Mouse (Mus musculus) hindbrain, embryonic 15.5 days (tissue): ENCODE data around the gene Slc6a9. TPM values are rescaled to one million over a fixed set of nuclear protein-coding genes. Genes with fewer than 3 reads are reported as not detected.

ENCODE experiments used
- ATAC-seq: fragments of 200-750 bp; cut with Nextera tagmentation; 2 replicates; pipeline ENCODE4 v1.8.0; 2017; ENCODE audit warnings: low read depth, moderate number of reproducible peaks, moderate TSS enrichment; ENCODE audit not compliant: low FRiP score
- H3K27ac ChIP-seq: fragments of 300-500 bp; sonication (generic); replicated peaks from 2 replicates; pipeline ENCODE4 v1.5.1; 2015; ENCODE audit warnings: mild to moderate bottlenecking, inconsistent platforms
- H3K27me3 ChIP-seq: fragments of 300-500 bp; sonication (generic); 2 replicates; pipeline ENCODE4 v1.6.1; 2015; ENCODE audit warnings: control low read depth, inconsistent platforms
- H3K36me3 ChIP-seq: fragments of 300-500 bp; sonication (generic); 2 replicates; pipeline ENCODE4 v1.6.1; 2015; ENCODE audit warnings: control low read depth, inconsistent platforms
- H3K4me1 ChIP-seq: fragments of 300-500 bp; sonication (generic); replicated peaks from 2 replicates; pipeline ENCODE4 v1.6.1; 2015; ENCODE audit warnings: control low read depth, inconsistent platforms
- H3K4me2 ChIP-seq: fragments of 300-500 bp; sonication (generic); 2 replicates; pipeline ENCODE4 v1.6.1; 2015; ENCODE audit warnings: moderate library complexity, mild to moderate bottlenecking, inconsistent platforms
- H3K4me3 ChIP-seq: fragments of 300-500 bp; sonication (generic); 2 replicates; pipeline ENCODE4 v1.5.1; 2015; ENCODE audit warnings: mild to moderate bottlenecking, inconsistent platforms
- H3K9ac ChIP-seq: fragments of 300-500 bp; sonication (generic); 2 replicates; pipeline ENCODE4 v1.6.1; 2015; ENCODE audit warnings: inconsistent platforms
- H3K9me3 ChIP-seq: fragments of 300-500 bp; sonication (generic); 2 replicates; pipeline ENCODE4 v1.6.1; 2016; ENCODE audit warnings: control low read depth, inconsistent platforms
- WGBS: fragments of 180-500 bp; shearing (Covaris S2); methylation state at CpG from one replicate; pipeline ENCODE4 v1.1.7; 2015; 5-methylcytosine and 5-hydroxymethylcytosine counted together
- polyA plus RNA-seq: library from polyadenylated mRNA; unstranded; fragments of >200 nt; fragmentation: Nextera tagmentation; extraction: Ambion mirVana; gene quantifications from 2 replicates; pipeline ENCODE4 v1.2.1, GENCODE M21; 2015

Slc6a9 gene
- polyA plus RNA-seq, 1 experiment from 2014 or later, result 48.1 TPM

- H3K36me3 ChIP-seq, result no peaks in the 10 kb centered on the region
- H3K4me1 ChIP-seq, result peaks cover 17% of the 10 kb centered on the region
- no peak overlapping the region for H3K27ac ChIP-seq
- no peaks in the 10 kb centered on the region for H3K9me3 ChIP-seq
- no peaks in the 10 kb centered on the region for H3K27me3 ChIP-seq
- H3K9ac ChIP-seq, result no peak overlapping the region
- no peak overlapping the region for H3K4me3 ChIP-seq
- 16% methylated on average over 5 of the region's 5 CpGs for WGBS
- no peak overlapping the region; the same call in 1 of the 2 replicates for H3K4me2 ChIP-seq
- ATAC-seq, result peak; percentile 9; the same call in 1 of the 2 replicates
Measured at GRCm38 (mm10) chr4:117830124-117830551, 4.2 kb upstream of the Slc6a9 start.

DNA sequence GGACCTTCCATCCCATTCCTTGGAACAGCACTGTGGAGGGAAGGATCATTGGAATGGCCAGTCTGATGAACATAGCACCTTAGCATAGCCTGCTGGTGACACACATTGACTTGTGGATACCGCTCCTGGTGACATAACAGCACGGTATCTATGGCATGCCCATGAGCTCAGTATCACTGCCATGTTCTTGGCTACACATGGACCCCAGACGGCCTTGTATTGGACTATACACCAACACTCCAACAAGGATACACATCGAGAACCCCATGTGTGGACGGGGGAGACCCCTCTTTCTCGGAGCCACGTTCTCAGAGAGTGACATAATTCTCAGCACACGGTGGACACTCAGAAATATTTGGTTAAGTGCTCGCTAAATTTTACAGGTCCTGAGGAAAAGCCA lies 3.5 kb upstream of the Slc6a9 start:
- ATAC-seq, result no peak
- H3K9ac ChIP-seq, result no peak overlapping the region
- H3K9me3 ChIP-seq, result no peaks in the 10 kb centered on the region
- no peaks in the 10 kb centered on the region for H3K27me3 ChIP-seq
- no peak overlapping the region for H3K4me2 ChIP-seq
- H3K4me3 ChIP-seq, result no peak overlapping the region
- peaks cover 17% of the 10 kb centered on the region for H3K4me1 ChIP-seq
- WGBS, result 89% methylated on average over 9 of the region's 9 CpGs
- no peaks in the 10 kb centered on the region for H3K36me3 ChIP-seq
- H3K27ac ChIP-seq, result no peak overlapping the region

- H3K4me1 ChIP-seq, result peaks cover 17% of the 10 kb centered on the region
- H3K9me3 ChIP-seq, result no peaks in the 10 kb centered on the region
- no peaks in the 10 kb centered on the region for H3K36me3 ChIP-seq
- H3K4me2 ChIP-seq, result no peak overlapping the region
- no peak overlapping the region for H3K4me3 ChIP-seq
- 79% methylated on average over 2 of the region's 2 CpGs for WGBS
- H3K27me3 ChIP-seq, result no peaks in the 10 kb centered on the region
- no peak overlapping the region for H3K9ac ChIP-seq
- no peak overlapping the region for H3K27ac ChIP-seq
- no peak for ATAC-seq
Measured at GRCm38 (mm10) chr4:117831499-117831898, 2.8 kb upstream of the Slc6a9 start.

DNA sequence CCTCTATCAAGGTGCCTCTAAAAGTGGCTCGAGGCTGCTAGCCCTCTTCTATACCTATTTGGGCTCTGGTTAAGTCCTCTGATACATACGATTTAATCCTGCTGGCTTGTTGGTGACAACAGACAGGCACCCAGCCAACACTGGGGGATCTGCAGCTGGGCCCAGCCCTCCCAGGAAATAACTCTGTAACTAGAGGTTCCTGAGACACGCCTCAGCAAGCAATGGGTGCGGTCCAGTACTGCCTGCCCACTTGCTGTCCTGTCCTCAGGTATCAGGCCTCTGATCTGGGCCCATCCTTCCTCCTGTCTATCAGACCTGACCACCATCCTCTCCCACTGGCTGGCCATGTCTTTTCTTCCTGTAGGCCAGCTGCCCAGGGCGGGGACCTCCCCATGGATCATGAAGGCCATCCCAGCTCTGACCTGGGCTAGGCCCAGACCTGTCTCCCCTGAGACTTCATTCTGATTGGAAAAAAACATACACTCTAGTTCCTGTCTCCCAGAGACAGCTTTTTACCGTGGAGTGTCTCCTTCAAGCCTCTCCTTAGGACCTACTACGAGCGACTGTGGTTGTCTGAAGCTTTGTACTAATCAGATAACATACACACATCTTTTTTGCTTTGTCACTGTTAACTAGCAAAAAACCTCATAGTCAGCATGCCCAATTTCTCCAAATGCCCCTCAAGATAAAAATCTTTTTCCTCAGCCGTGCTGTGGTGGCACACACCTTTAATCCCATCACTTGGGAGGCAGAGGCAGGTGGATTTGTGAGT lies 2.2 kb upstream of the Slc6a9 start:
- WGBS, result 83% methylated on average over 9 of the region's 9 CpGs
- peaks cover 21% of the 10 kb centered on the region for H3K4me1 ChIP-seq

GRCm38 (mm10) chr4:117834845-117835530 lies 682 bp downstream of the Slc6a9 start:
- H3K36me3 ChIP-seq, result no peaks in the 10 kb centered on the region
- peak overlapping the region; percentile 80 for H3K9ac ChIP-seq
- ATAC-seq, result peak; percentile 47
- H3K27me3 ChIP-seq, result no peaks in the 10 kb centered on the region
- peak overlapping the region; percentile 85 for H3K4me2 ChIP-seq
- H3K27ac ChIP-seq, result peak overlapping the region; percentile 91
- H3K4me3 ChIP-seq, result peak overlapping the region; percentile 73
- under 1% methylated on average over 34 of the region's 36 CpGs for WGBS
- peaks cover 17% of the 10 kb centered on the region for H3K4me1 ChIP-seq
- H3K9me3 ChIP-seq, result no peaks in the 10 kb centered on the region

More for the DNA sequence above, 2.2 kb upstream of the Slc6a9 start:
- no peak overlapping the region for H3K27ac ChIP-seq
- no peak overlapping the region for H3K4me2 ChIP-seq
- H3K27me3 ChIP-seq, result no peaks in the 10 kb centered on the region
- no peak for ATAC-seq
- H3K9ac ChIP-seq, result no peak overlapping the region
- no peaks in the 10 kb centered on the region for H3K9me3 ChIP-seq
- H3K36me3 ChIP-seq, result no peaks in the 10 kb centered on the region
- H3K4me3 ChIP-seq, result no peak overlapping the region

- WGBS, result under 1% methylated on average over 57 of the region's 60 CpGs
- peak; percentile 33 for ATAC-seq
Measured at GRCm38 (mm10) chr4:117835531-117836111, 1.3 kb downstream of the Slc6a9 start.

DNA sequence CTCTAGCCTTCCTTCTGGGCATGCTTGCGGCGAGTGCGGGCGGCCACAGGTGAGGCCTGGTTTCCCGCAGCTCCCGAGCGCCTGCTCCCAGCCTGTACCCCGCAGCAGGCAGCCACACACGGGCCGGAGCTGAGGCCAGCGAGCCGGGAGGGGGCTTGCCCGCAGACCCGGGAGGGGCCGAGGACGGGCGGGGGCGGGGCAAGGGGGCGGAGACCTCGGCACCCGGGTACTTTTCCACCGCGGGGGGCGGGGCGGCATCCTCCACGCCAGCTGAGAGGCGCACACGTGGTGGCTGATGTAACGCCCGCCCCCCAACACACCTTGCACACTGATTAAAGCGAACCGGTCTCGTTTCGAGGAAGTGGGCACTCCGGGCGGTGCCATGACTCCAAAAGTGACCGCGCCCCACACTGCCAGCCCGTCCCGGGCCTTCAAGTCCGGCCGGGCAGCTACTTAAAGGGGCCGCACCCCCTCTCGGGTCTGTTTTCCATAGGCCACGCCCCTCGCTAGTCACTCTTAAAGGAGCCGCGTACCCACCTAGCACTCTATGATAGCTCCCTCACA lies 2.0 kb downstream of the Slc6a9 start:
- ATAC-seq, result peak; percentile 92
- Histone ChIP-seq H3K27me3 (no peaks in the 10 kb centered on the region), H3K4me3 (peak overlapping the region; percentile 73), H3K36me3 (no peaks in the 10 kb centered on the region), H3K27ac (peak overlapping the region; percentile 91), H3K9ac (peak overlapping the region; percentile 80), H3K4me2 (peak overlapping the region; percentile 85), H3K9me3 (no peaks in the 10 kb centered on the region), H3K4me1 (peaks cover 15% of the 10 kb centered on the region)
- under 1% methylated on average over 34 of the region's 48 CpGs for WGBS

More at GRCm38 (mm10) chr4:117835531-117836111, 1.3 kb downstream of the Slc6a9 start:
- Histone ChIP-seq H3K4me2 (peak overlapping the region; percentile 85), H3K9me3 (no peaks in the 10 kb centered on the region), H3K4me3 (peak overlapping the region; percentile 73), H3K27ac (peak overlapping the region; percentile 91), H3K36me3 (no peaks in the 10 kb centered on the region), H3K4me1 (peaks cover 15% of the 10 kb centered on the region), H3K9ac (peak overlapping the region; percentile 80), H3K27me3 (no peaks in the 10 kb centered on the region)

DNA sequence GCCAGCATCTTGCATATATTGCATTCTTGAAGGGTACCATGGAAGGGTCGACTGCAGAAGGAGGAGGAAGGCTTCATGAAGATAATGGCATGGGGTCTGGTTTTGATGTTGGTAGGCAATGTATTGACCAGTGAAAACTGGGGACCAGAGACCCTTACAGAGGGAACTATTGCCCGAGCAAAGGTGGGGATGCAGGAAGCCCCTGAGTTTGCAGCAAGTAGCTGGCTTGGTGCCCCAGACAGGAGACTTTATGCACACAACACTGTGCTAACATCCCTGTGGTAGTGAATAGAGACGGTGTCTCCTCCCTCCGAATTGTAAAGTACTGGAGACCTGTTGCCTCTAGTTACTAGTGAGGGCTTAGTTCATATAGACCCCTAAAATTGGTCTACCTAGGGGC lies 3.0 kb downstream of the Slc6a9 start:
- WGBS, result 66% methylated on average over 4 of the region's 4 CpGs
- no peak for ATAC-seq
- H3K4me1 ChIP-seq, result peaks cover 15% of the 10 kb centered on the region
- H3K9ac ChIP-seq, result no peak overlapping the region
- no peaks in the 10 kb centered on the region for H3K9me3 ChIP-seq
- H3K27ac ChIP-seq, result no peak overlapping the region
- no peaks in the 10 kb centered on the region for H3K27me3 ChIP-seq
- no peaks in the 10 kb centered on the region for H3K36me3 ChIP-seq
- H3K4me3 ChIP-seq, result no peak overlapping the region
- peak overlapping the region; percentile 85; the same call in 1 of the 2 replicates for H3K4me2 ChIP-seq

DNA sequence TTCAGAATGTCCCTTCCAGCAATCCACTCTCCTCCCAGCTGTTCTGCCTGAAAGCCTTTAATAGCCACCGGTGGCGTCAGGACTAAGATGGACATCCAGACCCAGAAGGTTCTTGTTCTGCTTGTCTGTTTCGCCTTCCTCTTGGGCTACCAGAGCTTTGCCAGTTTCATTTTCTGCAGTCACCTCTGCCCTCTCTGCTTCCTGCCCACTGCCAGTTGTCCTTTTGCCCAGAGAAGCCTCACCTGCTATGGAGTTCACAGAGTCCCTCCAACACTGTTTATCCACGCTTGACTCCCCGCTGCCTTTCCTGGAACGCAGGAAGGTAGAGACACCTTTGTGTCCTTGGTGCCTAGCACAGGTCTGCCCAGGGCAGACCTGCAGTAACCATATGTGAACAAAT lies 5.1 kb downstream of the Slc6a9 start:
- H3K9ac ChIP-seq, result no peak overlapping the region
- no peaks in the 10 kb centered on the region for H3K9me3 ChIP-seq
- no peak overlapping the region for H3K4me2 ChIP-seq
- WGBS, result 79% methylated on average over 6 of the region's 6 CpGs
- no peaks in the 10 kb centered on the region for H3K27me3 ChIP-seq
- no peaks in the 10 kb centered on the region for H3K36me3 ChIP-seq
- no peak for ATAC-seq
- H3K4me3 ChIP-seq, result no peak overlapping the region
- no peak overlapping the region for H3K27ac ChIP-seq
- peaks cover 11% of the 10 kb centered on the region for H3K4me1 ChIP-seq

DNA sequence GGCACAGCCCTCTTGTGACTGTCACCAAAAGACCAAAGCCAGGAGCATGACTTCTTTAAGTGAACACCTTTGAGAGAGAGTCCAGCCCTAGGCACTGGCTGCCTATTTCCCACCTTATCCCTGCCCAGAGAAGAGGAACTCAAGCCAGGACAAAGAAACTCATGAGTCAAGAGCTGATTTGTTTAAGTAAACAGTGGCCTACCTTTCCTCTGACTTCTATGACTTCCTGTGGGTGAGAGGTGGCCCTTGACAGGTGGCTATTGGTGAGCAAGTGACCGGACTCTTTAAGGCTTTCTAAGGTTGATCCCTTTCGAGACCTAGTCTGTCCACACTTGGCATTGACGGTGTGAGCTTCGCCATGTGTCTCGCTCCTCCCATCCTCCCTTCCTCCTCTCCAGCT lies 6.5 kb downstream of the Slc6a9 start:
- no peaks in the 10 kb centered on the region for H3K9me3 ChIP-seq
- H3K27ac ChIP-seq, result no peak overlapping the region

GRCm38 (mm10) chr4:117841566-117841965 lies 7.3 kb downstream of the Slc6a9 start:
- no peak overlapping the region for H3K4me3 ChIP-seq
- no peak overlapping the region for H3K27ac ChIP-seq
- no peaks in the 10 kb centered on the region for H3K9me3 ChIP-seq
- H3K36me3 ChIP-seq, result no peaks in the 10 kb centered on the region
- 88% methylated on average over 3 of the region's 3 CpGs for WGBS
- no peak overlapping the region for H3K4me2 ChIP-seq
- H3K4me1 ChIP-seq, result peaks cover 5% of the 10 kb centered on the region
- H3K27me3 ChIP-seq, result no peaks in the 10 kb centered on the region
- no peak overlapping the region for H3K9ac ChIP-seq
- ATAC-seq, result no peak

More for the DNA sequence above, 6.5 kb downstream of the Slc6a9 start:
- Histone ChIP-seq H3K36me3 (no peaks in the 10 kb centered on the region), H3K4me3 (no peak overlapping the region), H3K4me1 (peaks cover 4% of the 10 kb centered on the region), H3K4me2 (no peak overlapping the region), H3K27me3 (no peaks in the 10 kb centered on the region), H3K9ac (no peak overlapping the region)
- 92% methylated on average over 5 of the region's 5 CpGs for WGBS
- no peak for ATAC-seq

DNA sequence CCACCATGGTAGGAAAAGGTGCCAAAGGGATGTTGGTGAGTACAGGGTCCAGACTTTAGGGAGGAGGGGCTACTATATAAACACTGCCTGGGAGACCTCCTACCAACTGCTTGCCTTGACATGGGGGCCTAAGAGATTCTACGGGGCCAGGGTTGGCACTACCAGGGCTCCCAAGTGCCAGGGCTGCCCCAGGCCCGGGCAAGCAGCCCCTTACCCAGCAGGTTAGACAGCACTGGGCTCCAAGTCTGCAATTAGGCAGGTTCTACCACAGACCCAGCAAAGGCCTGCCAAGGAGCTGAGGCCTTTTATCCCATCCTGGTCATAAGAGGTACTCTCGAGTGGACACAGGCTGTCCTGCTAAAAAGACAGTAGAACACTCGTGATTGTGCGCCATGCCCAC lies 8.8 kb downstream of the Slc6a9 start:
- Histone ChIP-seq H3K9ac (no peak overlapping the region), H3K4me2 (no peak overlapping the region), H3K4me3 (no peak overlapping the region), H3K27me3 (no peaks in the 10 kb centered on the region), H3K27ac (no peak overlapping the region), H3K36me3 (no peaks in the 10 kb centered on the region), H3K4me1 (peaks cover 8% of the 10 kb centered on the region), H3K9me3 (no peaks in the 10 kb centered on the region)
- WGBS, result 89% methylated on average over 5 of the region's 5 CpGs
- ATAC-seq, result no peak
